Mouse (Mus musculus): ENCODE results near the gene Micu1.
"Not testable (repeated sequence)": the region's sequence is repeated elsewhere in the genome, so short reads cannot be mapped to it uniquely, and the experiment has no call there.

Micu1 gene

DNA sequence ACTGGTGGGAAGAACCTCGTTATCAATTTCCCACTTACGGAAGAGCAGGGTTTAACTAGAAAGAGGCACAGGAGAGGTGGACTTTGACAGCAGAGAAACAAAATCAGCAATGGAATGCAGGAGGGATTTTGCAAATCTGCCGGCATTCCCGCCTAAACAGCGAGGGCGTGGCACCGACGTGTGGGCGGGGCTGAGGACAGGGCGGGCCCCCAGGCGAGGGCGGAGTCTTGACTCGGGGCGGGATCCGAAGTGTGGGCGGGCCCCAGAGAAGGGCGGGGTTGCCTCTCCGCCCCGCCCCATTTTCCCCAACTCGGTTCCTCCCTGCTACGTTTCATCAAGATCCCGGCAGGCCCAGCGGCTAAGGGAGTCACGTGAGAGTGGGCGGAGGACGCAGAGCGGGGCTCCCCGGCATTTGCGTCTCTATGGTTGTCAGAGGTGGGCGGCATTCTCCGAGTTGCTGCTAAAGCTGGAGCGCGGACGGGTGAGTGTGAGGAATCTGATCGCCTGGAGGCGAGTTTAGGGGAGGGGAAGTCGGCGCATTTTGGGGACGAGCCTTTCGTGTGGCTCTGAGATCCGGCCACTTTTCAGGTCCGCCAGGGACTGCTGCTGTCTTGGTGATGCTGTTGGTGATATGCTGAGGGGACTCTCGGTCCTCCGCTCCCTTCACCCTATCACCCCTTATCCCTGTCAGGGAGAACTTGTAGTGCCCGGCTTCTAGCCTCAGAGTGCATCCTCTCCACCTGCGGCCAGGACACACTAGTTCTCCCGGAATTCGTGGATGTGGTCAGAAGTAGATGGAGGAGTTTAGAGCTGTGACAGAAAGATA, at the start of gene Micu1:
TSS of gene Micu1 (plus strand) at position 271 of the 826 bp plus-strand sequence.
- peak; percentile 98 for DNase-seq

DNA sequence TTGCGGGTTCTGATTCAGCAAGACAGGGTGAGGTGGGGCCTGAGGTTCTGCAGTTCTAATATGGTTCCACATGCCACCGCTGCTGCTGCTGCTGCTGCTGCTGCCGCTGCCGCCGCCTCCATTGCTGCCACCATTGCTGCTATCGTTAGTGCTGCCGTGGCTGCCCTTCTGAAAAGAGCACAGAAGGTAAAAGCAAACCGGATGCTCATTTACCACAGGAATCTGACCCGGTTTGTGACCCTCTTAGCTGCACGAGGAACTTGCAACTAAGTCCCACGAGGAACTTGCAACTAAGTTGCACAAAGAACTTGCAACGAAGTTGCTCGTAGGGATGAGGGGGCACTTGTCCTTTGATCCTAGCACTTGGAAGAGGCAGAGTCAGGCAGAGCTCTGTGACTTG, 45.5 kb upstream of the Micu1 start:
- DNase-seq: no peak

DNA sequence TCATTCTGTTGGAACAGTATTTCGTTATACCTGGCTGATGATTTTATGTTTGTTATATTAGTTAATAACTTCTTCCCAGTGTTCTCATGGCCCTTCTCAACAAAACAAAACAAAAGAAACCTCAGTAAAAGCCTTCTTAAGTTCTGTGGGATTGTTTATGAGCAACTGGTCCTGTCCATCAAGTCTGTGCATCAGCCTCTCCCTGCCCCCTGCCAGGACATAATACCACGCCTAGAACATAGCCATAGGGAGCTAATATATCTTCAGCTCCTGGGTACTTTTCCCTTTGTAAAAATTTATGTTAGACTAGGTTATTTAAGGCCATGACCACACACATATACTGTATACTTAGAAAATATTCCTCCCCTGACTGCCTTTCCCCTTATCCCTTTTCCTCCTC, 37.5 kb upstream of the Micu1 start:
- DNase-seq: no peak

DNA sequence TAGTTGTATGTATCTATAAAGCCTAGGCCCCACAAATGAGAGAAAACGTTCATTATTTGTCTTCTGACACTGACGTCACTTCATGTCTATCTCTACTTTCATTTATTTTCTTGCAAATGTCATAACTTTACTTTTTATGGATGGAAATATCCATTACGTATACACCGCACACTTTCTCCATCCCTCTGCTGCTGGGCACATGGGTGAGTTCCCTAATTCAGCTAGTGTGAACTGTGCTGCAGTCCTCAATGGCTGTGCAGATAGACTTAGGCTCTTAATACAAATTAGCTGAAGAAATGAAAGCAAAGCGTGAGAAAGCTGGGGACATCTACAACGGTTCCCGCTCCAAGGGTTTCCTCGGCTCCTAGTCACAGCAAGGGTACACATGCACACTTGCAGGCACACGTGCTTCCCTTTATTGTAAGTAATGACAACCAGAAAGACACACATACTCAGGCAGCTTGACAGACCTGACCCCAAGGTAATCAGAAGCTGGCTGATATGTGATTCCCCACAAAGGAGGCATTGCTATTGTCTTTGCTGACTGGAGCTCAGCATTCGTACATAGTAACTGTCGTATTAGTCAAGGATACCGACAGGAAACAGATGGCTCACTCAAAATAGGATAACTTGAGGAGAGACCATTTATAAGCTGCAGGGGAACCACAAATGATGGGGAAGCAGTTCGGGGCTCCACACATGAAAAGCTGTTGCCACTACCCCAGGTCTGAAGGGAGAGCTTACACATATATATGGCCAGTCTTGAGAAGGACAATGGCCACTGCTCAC, 36.6 kb upstream of the Micu1 start:
- DNase-seq: no peak

DNA sequence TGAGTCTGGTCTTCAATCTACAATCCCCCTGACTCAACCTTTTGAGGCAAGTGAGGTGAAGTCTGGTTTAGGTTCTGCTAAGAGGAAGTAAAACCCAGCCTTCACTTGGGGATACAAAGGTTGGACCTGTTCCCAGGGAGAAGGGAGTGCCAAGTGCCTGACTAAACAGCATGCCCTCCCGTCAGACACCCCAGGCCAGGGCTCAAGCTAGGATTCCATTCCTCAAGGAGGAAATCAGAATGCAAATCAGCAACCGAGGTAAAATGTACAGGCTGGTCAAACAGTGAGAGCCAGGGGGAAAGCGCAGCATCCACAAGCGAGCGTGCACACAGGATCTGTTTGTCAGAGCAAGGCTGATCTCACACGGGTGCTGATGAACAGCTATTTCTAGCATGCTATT, 34.9 kb upstream of the Micu1 start:
- no peak for DNase-seq

DNA sequence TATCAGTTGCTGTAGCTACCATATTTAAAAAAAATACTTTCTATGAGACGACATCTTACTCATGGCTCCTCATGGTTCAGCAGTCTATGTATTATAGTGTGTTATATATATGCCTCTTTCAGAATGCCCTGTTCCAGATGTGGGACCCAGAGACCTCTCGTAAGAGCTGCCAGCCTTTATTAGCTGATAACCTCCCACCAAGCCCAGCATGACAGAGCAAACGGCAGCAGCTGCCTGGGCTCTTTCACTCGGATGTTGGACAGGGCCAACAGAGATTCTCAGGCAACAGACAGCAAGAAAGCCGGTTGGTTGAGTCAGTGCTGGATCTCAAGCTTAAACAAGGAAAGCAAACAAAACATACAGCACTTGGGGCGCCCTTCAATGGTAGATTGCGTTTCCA, 33.8 kb upstream of the Micu1 start:
- DNase-seq: no peak

DNA sequence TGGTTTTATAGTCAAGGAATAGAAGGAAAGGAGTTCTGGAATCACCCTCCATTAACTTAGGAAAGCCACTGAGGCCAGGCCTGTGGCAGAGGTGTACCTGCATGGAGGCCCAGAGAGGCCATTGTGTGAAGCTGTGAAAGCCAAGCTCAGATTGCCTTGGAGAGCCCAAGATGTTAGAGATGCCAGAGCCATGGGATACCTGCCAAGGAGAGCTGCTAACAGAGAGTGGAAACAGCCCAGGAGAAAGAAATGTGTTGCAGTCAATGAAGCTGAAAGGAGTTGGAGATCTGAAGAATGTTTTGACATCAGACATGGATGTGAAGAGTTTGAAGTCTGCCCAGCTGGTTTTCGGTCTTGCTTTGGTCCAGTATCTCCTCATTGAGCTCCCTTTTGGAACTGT, 24.4 kb upstream of the Micu1 start:
- no peak for DNase-seq

DNA sequence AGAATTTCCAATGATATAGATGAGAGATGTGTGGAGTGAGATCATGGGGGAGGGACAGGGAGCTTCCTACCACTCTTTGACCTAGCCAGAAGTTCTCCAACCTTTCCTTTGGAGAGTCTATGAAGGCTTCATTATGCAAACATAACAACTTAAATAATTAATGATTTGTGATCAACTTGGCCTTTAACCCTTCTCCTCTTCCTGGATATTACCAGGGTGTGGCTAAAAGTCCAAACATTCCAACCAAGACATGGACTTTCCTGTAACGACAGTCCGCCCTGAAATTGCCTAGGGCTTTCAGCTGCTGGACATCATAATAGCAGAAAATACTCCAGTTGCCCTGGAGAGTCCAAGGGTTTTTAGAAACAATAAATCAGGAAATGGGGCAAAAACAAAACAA, 23.1 kb upstream of the Micu1 start:
- DNase-seq: no peak

DNA sequence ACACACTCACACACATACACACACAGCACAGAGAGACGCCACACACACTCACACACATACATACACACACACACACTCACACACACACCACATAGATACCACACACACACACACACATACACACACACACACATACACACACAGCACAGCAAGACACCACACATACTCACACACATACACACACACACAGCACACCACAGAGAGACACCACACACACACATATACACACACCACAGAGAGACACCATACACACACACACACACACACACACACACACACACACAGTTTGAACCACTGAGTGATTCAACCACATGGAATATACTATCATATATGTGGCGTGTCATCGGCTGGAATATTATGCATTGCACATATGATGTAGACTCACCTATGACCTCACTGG, 16.7 kb upstream of the Micu1 start:
- not testable (repeated sequence) for DNase-seq

DNA sequence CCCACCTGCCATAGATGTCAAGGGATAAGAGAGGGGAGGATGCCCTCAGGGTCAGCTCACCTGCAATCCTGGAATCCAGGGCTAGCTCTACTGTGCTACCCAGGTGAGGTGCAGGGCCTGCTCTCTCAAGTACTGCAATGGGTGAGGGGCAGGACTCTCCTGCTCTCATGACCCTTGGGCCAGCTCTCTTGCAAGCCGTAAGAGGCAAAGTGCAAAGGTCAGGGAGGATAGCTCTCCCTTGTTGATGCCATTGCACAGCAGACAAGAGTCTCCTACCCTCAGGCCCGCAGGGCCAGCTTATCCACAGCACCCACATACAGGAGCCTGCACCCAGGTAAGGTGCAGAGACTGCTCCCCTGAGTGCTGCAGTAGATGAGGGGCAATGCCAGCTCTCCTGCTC, 15.2 kb upstream of the Micu1 start:
- no peak for DNase-seq

DNA sequence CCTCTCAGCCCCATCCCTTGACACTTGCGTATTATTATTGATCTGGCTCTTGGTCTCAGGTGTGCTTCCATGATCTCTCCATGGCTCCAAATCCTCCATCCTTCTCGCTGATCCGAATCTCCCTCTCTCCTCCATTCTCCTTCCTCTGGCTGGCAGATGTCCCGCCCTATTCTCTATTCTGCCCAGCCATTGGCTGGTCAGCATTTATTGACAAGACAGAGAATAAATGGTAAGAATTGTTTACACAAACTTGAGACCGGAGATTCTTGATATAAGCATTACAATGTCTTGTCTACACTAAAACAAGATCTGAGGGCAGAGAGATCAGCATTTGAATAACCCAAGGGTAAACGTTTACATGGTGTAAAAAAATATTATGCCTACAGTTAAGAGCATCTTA, 12.4 kb upstream of the Micu1 start:
- DNase-seq: no peak

DNA sequence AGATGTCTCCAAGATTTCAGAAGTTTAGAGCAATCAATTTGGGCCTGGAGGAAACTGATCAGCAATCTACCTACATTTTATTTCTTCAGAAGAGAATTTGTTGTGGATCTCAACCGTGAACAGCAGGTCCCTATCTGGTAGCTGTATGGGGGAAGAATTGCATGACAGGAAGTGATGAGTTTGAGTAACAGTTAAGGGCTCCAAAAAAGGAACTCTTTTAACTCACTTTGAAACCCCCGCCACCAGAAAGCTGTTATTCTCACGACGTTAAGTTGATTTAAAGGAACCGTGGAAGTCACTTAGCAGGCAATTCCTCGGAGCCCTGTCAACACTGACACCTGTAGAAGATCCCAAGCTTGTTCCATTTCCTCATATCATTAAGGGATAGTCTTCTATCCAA, 9.8 kb upstream of the Micu1 start:
- no peak for DNase-seq

DNA sequence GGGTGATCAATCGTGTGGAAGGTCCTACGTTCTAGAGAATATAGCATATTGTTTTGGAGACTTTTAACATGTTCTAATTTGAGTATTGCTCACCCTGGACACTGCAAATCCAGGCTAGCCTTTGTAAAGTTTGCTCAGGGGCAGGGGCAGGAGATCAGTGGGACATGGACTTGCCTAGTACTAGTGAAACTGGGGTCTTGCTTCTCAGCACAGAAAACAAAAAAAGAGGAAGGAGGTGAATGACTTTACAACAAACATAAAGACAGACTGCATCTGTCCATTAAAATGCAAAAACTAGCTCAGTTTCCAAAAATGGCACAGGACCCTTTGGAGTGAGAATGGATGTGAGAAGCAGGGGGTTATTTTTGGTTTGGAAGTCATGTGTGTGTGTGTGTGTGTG, 8.2 kb upstream of the Micu1 start:
- no peak for DNase-seq

DNA sequence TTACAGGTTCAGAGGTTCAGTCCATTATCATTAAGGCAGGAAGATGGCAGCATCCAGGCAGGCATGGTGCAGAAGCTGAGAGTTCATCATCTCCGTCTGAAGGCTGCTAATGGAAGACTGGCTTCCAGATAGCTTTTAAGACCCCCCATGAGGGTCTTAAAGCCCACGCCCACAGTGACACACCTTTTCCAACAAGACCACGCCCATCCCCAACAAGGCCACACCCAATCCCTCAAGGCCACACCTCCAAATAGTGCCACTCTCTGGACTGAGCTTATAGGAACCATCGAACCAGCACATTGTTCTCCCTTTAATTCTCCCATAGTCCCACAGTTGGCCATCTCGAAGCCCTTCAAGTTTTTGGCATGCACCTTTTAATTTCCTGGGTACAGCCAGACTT, 2.8 kb upstream of the Micu1 start:
- DNase-seq: no peak

DNA sequence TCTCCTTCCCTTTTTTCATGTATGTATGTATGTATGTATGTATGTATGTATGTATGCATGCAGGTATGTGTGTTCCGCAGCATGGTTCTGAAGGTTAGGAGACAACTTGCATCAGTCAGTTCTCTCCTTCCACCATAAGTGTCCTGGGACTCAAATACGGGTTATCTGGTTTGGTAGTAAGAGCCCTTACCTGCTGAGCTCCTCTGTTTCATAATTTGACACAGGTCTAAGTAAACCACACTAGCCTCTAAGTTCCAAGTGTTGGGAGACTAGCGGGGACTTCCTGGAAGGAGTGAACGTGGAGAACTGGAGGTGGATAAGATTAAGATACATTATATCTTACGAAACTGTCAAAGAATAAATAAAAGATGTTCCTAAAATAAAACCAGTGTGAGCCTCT, 472 bp upstream of the Micu1 start:
- DNase-seq: no peak

DNA sequence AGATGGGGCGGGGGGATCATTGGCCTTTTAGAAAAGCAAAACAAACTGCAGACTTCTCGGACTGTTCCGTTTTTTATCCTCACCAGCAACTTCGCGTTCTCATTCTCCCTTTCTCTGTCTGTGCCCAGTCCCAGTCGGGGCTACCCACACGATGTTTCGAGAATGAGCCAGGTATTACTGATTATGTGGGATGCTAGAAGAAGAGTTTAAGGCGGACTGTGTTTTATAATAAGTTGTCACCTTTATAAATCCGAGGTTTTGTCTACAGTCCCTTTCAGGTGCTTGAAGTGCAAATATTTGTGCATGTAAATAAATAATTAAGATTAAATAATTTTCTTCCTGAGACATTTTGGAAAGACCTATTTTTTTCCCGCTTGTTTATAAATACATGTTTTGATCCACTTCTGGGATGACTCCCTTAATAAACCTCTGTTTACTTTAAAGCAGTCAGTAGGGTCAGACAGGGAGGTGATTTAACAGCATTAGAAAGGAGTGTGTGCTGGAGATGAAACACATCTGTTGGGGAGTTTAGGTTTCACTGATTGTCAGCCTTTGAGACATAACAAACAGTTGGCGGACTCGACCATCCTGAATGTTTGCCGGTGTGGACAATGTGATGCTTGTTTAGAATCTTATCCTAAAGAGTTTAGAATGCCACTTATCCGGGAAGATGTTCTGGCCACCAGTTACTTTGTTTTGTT, 933 bp downstream of the Micu1 start:
- DNase-seq: no peak

DNA sequence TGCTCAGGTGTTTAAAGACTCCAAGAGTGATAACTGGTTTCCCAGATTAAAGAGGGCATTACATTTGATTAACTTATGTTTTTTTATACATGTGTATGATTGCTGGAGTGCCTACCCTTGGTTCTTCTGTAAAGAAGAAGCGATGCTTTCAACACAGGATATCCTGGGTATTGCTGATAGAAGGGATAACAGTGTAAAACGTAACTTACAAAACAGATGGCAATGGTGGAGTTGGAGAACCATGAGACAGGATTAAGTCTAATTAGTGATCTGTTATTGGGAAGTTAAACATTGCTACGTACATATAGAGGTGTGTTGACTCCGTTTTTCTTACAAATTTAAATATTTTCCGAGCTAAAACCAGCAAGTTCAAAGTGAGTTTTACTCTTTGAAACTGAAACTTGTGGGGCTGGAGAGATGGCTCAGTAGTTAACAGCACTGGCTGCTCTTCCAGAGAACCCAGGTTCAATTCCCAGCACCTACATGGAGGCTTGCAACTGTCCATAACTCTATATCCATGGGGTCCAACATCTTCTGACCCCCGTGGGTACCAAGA, 4.8 kb downstream of the Micu1 start:
- no peak for DNase-seq

DNA sequence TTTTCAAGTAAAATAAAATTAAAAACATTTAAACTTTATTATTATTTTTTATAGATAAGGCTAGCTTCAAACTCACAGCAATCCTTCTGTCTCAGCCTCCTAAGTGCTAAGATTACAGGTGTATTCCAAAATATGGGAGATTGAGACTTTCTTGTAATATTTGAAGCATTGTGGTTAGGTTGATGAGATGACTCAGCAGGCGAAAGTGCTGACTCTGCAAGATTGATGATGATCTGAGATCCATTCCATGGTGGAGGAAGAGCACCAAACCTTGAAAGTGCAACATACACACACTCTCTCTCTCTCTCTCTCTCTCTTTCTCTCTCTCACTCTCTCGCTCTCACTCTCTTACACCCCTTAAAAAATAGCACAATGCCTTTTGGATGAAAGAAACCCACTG, 5.3 kb downstream of the Micu1 start:
- no peak for DNase-seq

DNA sequence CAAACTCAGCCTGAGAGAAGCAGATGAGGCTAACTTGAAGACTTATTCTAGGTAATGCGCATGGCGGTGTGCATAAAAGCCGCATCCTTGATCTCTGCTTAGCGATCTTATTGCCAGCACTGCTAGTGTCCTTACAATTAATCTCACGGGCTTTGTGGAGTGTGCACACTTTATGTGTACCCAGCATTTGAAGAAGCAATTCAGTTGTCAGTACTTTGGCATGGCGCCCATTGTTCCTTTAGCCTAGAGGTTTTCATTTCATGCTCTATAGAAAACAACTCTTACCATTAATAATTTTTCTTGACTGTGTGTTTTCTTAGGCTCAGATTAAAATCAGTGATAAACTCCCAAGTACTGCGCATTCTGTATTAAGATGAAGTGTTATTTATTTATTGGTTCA, 7.0 kb downstream of the Micu1 start:
- no peak for DNase-seq

DNA sequence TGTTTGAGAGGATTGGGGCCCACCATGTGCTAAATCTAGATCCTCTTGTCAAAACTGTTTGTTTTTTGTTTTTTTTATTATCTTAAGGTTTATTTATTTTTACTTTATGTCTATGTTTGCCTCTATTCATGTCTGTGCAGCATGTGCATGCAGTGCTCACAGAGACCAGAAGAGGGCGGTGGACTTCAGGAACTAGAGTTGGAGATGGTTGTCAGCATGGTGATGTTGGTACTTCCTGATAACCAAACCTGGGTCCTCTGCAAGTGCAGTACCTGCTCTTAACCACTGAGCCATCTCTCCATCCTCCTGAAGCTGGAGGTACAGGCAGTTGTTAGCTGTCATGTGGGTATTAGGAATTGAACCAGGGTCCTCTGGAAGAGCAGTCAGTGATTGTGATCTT, 8.0 kb downstream of the Micu1 start:
- DNase-seq: no peak

DNA sequence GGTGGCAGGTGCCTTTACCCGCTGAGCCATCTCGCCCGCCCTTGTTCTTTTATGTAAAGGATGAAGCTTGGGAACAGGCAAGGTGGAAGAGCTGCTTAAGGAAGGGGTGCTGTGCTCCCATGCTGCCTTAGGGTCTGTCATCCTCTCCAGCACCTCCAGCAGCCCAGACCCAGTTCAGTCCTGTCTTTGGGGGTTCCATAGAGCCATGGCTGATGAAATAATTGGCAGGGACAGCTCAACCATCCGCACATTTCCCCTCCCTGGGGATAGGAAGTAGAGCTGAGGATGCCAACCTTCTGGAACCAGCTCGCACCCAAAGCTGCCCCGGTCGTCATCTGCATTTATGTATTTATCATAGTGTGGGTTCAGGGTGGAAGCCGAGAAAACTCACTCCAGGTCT, 9.8 kb downstream of the Micu1 start:
- DNase-seq: no peak

DNA sequence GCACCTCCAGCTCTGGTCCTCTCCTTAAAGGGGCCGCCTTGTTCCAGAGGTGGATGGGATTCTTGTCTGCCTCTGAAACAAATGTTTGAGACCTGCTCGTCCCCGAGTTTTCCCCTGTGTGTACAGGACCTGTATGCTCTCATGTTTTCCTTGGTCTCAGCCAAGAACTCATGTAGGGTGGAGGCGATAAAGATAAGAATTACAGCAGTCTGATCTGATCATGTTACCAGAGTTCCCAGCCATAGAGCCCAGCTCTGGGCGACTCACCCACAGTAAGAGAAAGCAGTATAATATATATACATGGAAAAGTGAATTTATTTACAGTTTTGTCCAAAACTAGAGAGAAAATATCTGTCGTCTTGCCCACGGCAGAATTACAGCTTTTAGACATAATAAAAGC, 17.7 kb downstream of the Micu1 start:
- no peak for DNase-seq

DNA sequence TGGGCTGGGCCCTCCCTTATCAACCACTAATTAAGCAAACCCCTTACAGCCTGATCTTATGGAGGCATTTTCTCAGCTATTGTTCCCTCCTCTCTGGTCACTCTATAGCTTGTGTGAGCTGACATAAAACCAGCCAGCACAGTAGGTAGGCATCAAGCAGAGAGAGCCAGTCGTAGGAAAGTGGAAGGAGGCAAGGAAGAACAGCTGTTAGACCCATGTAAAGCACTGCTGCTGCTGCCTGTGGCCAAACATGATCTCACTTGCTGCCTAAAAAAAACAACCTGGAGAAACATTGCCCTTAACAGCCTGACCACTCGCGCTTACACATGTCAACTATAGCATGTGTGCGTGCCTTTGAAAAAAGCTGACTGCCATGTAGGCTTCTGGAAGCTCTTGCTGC, 19.3 kb downstream of the Micu1 start:
- DNase-seq: no peak

DNA sequence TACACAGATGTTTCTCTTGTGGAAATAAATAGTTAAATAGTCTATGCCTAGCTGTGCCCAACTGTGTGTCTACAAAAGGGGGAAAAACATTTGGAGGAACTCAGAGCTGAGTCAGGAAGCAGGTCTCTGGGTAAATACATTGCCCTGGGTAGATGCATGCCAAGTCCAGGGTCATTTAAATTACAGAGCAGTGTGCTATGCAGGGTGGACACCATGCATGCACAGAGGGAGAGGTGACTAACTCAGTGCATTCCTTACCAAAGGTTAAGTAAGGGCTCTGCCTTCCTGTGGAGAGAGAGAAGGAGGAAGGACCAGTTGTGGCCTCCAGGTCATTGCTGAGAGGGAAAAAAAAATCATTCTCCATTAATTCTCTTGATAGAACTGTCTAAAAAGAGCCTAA, 22.4 kb downstream of the Micu1 start:
- no peak for DNase-seq

All from embryo, embryonic 11 days (tissue).